Mouse (Mus musculus): ENCODE results near the gene Ccr8. TPM values are rescaled to one million over a fixed set of nuclear protein-coding genes. Genes with fewer than 3 reads are reported as not detected.

Ccr8 gene
- polyA plus RNA-seq, 2 experiments: 1.6 to 3.4 TPM

- Histone ChIP-seq H3K4me2 (replicated peaks; ENCODE audit: low read depth, low read length, severe bottlenecking) (no peak overlapping the region), H3K27ac (replicated peaks; ENCODE audit: low read depth, low read length) (no peak overlapping the region), H3K4me1 (ENCODE audit: control insufficient read depth, insufficient read depth, low read length) (no peaks in the 10 kb centered on the region), H3K27me3 (ENCODE audit: control insufficient read depth, insufficient read depth, low read length) (no peaks in the 10 kb centered on the region), H3K9ac (ENCODE audit: low read depth, low read length, severe bottlenecking) (no peak overlapping the region), H3K9me3 (ENCODE audit: control insufficient read depth, low read length) (no peaks in the 10 kb centered on the region), H3K4me3 (replicated peaks; ENCODE audit: low read length) (no peak overlapping the region), H3K36me3 (ENCODE audit: control insufficient read depth, insufficient read depth, low read length) (no peaks in the 10 kb centered on the region)
- DNase-seq (ENCODE audit: low spot score): no peak
- WGBS: 72% methylated on average over 6 of the region's 6 CpGs
- no peak for ATAC-seq (ENCODE audit: low FRiP score, low read depth)
- TF ChIP-seq POLR2A (IDR thresholded peaks at IDR 0.05; ENCODE audit: borderline replicate concordance, extremely low read depth, insufficient read depth, insufficient read length): no peak
These were observed 10.7 kb upstream of the Ccr8 start for GRCm38 (mm10) chr9:120081247-120081646.

- H3K27me3 ChIP-seq (ENCODE audit: control insufficient read depth, insufficient read depth, low read length): no peaks in the 10 kb centered on the region
- no peak for TF ChIP-seq POLR2A (IDR thresholded peaks at IDR 0.05; ENCODE audit: borderline replicate concordance, extremely low read depth, insufficient read depth, insufficient read length)
- H3K9me3 ChIP-seq (ENCODE audit: control insufficient read depth, low read length): no peaks in the 10 kb centered on the region
- no peak for ATAC-seq (ENCODE audit: low FRiP score, low read depth)
- H3K4me3 ChIP-seq (replicated peaks; ENCODE audit: low read length): no peak overlapping the region
- no peak for DNase-seq (ENCODE audit: low spot score)
- WGBS: 70% methylated on average over 5 of the region's 5 CpGs
- no peak overlapping the region for H3K9ac ChIP-seq (ENCODE audit: low read depth, low read length, severe bottlenecking)
- H3K27ac ChIP-seq (replicated peaks; ENCODE audit: low read depth, low read length): no peak overlapping the region
- no peaks in the 10 kb centered on the region for H3K4me1 ChIP-seq (ENCODE audit: control insufficient read depth, insufficient read depth, low read length)
- H3K4me2 ChIP-seq (replicated peaks; ENCODE audit: low read depth, low read length, severe bottlenecking): no peak overlapping the region
- no peaks in the 10 kb centered on the region for H3K36me3 ChIP-seq (ENCODE audit: control insufficient read depth, insufficient read depth, low read length)
These were observed 9.9 kb upstream of the Ccr8 start for GRCm38 (mm10) chr9:120081967-120082366.

GRCm38 (mm10) chr9:120082691-120083090 is 9.2 kb upstream of the Ccr8 start:
- H3K27me3 ChIP-seq (ENCODE audit: control insufficient read depth, insufficient read depth, low read length): no peaks in the 10 kb centered on the region
- 77% methylated on average over 4 of the region's 4 CpGs for WGBS
- DNase-seq (ENCODE audit: low spot score): no peak

GRCm38 (mm10) chr9:120083158-120083894 is 8.6 kb upstream of the Ccr8 start:
- ATAC-seq (ENCODE audit: low FRiP score, low read depth) (no peak), DNase-seq (ENCODE audit: low spot score) (no peak)
- H3K4me2 ChIP-seq (replicated peaks; ENCODE audit: low read depth, low read length, severe bottlenecking): no peak overlapping the region
- no peaks in the 10 kb centered on the region for H3K27me3 ChIP-seq (ENCODE audit: control insufficient read depth, insufficient read depth, low read length)
- WGBS: 85% methylated on average over 18 of the region's 18 CpGs
- H3K4me1 ChIP-seq (ENCODE audit: control insufficient read depth, insufficient read depth, low read length): no peaks in the 10 kb centered on the region
- no peak overlapping the region for H3K9ac ChIP-seq (ENCODE audit: low read depth, low read length, severe bottlenecking)
- no peak for TF ChIP-seq POLR2A (IDR thresholded peaks at IDR 0.05; ENCODE audit: borderline replicate concordance, extremely low read depth, insufficient read depth, insufficient read length)
- H3K4me3 ChIP-seq (replicated peaks; ENCODE audit: low read length): no peak overlapping the region
- H3K27ac ChIP-seq (replicated peaks; ENCODE audit: low read depth, low read length): no peak overlapping the region
- no peaks in the 10 kb centered on the region for H3K36me3 ChIP-seq (ENCODE audit: control insufficient read depth, insufficient read depth, low read length)
- H3K9me3 ChIP-seq (ENCODE audit: control insufficient read depth, low read length): no peaks in the 10 kb centered on the region

More at GRCm38 (mm10) chr9:120082691-120083090, 9.2 kb upstream of the Ccr8 start:
- no peak for ATAC-seq (ENCODE audit: low FRiP score, low read depth)
- no peak for TF ChIP-seq POLR2A (IDR thresholded peaks at IDR 0.05; ENCODE audit: borderline replicate concordance, extremely low read depth, insufficient read depth, insufficient read length)
- Histone ChIP-seq H3K9ac (ENCODE audit: low read depth, low read length, severe bottlenecking) (no peak overlapping the region), H3K4me3 (replicated peaks; ENCODE audit: low read length) (no peak overlapping the region), H3K36me3 (ENCODE audit: control insufficient read depth, insufficient read depth, low read length) (no peaks in the 10 kb centered on the region), H3K27ac (replicated peaks; ENCODE audit: low read depth, low read length) (no peak overlapping the region), H3K4me1 (ENCODE audit: control insufficient read depth, insufficient read depth, low read length) (no peaks in the 10 kb centered on the region), H3K4me2 (replicated peaks; ENCODE audit: low read depth, low read length, severe bottlenecking) (no peak overlapping the region), H3K9me3 (ENCODE audit: control insufficient read depth, low read length) (no peaks in the 10 kb centered on the region)

- no peak overlapping the region for H3K4me3 ChIP-seq (replicated peaks; ENCODE audit: low read length)
- no peak for ATAC-seq (ENCODE audit: low FRiP score, low read depth)
- H3K4me2 ChIP-seq (replicated peaks; ENCODE audit: low read depth, low read length, severe bottlenecking): no peak overlapping the region
- no peaks in the 10 kb centered on the region for H3K9me3 ChIP-seq (ENCODE audit: control insufficient read depth, low read length)
- H3K27me3 ChIP-seq (ENCODE audit: control insufficient read depth, insufficient read depth, low read length): no peaks in the 10 kb centered on the region
- TF ChIP-seq POLR2A (IDR thresholded peaks at IDR 0.05; ENCODE audit: borderline replicate concordance, extremely low read depth, insufficient read depth, insufficient read length): no peak
- no peak overlapping the region for H3K27ac ChIP-seq (replicated peaks; ENCODE audit: low read depth, low read length)
- no peaks in the 10 kb centered on the region for H3K36me3 ChIP-seq (ENCODE audit: control insufficient read depth, insufficient read depth, low read length)
- no peak overlapping the region for H3K9ac ChIP-seq (ENCODE audit: low read depth, low read length, severe bottlenecking)
- DNase-seq (ENCODE audit: low spot score): no peak
- no peaks in the 10 kb centered on the region for H3K4me1 ChIP-seq (ENCODE audit: control insufficient read depth, insufficient read depth, low read length)
- 81% methylated on average over 9 of the region's 9 CpGs for WGBS
These were observed 7.5 kb upstream of the Ccr8 start for GRCm38 (mm10) chr9:120084406-120084805.
